Mouse (Mus musculus): ENCODE data around the gene Prg2.

The Prg2 gene

GRCm38 (mm10) chr2:84980188-84980587, at the start of gene Prg2:
Gene Prg2, plus strand, starts transcription at chr2:84980461.
- no peak for DNase-seq

DNA sequence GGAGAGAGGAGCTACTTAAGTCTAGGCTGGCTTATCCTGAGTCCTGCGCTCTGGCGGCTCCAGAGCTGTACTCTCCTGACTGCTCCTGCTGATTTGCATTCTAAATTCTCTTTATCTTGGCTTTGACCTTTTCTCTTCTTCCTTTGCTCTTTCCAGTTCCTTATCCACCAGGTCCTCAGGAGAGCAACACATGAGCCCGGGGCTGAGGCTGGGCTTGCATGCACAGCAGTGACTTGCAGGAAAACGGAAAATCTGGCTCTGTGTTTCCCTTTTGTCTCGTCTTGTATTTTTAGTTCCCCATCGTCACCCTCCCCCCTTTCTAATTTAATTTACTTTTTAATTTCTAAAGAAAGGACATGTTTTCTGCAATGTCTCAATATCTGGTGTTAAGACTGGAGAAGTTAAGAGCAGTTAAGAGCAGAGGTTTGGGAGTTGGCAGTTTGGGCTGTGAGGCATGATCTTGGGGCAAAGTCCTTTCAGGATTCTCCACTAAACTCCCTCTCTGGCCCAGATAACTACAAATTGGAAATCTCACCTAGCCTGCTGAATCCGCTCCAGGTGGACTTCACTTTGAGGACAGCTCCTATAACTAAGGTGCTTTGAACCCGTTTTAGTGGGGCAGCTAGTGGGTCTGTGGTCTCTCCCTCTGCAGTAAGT, 46.1 kb upstream of the Prg2 start:
- no peak for DNase-seq

DNA sequence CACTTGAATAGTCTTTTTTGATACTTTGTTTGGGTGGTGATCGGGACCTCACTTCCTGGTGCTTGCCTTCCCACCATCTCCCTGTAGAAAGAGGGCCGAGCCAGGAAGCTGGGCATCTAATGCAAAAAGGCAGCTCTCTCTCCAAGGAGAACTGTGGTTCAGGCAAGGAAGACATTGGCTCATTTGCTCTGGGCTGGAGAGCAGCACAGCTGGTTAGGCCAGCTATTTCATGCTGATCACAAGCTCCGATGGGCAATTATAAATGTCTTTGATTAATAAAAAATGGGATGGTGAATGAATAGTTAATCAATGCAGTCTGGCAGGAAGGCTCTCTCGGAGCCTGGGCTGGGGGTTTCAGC, 45.6 kb upstream of the Prg2 start:
- DNase-seq, result no peak

- no peak for DNase-seq
Observed at GRCm38 (mm10) chr2:84935065-84935464, 45.2 kb upstream of the Prg2 start.

GRCm38 (mm10) chr2:84936474-84937429, 43.5 kb upstream of the Prg2 start, which contains the start of gene Slc43a3:
Gene Slc43a3, plus strand, starts transcription at chr2:84936579.
- DNase-seq, result peak; percentile 8 to 27

DNA sequence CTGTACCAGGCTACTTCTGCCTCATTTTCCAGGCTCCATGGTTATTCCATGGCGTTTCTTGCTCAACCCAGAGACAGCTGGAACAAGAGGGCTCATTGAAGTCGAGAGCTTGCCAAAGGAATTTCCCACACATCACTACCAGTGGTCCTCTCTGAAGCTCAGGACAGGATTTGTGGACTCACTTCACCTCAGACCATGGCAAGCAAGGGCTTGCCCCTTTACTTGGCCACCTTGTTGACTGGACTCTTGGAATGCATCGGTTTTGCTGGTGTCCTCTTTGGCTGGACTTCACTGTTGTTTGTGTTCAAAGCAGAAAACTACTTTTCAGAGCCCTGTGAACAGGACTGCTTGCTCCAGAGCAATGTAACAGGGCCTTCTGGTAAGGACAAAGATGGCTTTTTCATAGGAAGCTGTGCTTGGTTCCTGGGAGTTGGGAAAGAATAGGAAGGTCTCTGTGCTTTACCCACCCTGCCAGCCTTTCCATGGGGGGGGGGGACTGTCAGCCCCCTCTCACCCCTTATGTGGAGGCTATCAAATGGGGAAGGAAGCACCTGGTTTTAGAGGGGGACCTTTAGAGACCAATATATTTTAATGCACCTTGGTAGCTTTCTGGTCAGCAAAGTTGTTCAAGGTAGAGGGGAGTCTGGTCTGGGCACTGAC, 42.6 kb upstream of the Prg2 start:
- DNase-seq, result no peak

- DNase-seq, result no peak
Observed at GRCm38 (mm10) chr2:84938249-84938946, 41.9 kb upstream of the Prg2 start.

- DNase-seq, result no peak
Observed at GRCm38 (mm10) chr2:84939306-84939705, 41.0 kb upstream of the Prg2 start.

DNA sequence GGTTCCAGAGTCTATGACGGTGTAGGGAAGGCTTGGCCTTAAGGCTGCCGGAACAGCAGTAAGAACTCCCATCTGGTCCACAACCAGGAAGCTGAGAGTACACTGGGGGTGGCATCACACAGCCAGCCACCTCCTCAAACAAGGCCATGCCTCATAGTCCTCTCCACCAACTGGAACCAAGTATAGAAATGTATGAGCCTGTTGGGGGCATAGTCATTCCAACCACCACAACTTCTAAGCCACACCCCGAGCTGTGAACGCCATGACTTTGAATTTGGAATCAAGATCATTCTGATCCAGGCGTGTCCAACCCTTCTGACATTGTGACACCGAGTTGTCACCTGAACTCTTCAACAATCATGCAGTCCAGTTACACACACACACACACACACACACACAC, 40.5 kb upstream of the Prg2 start:
- no peak for DNase-seq

- no peak for DNase-seq
Observed at GRCm38 (mm10) chr2:84941332-84941731, 38.9 kb upstream of the Prg2 start.

DNA sequence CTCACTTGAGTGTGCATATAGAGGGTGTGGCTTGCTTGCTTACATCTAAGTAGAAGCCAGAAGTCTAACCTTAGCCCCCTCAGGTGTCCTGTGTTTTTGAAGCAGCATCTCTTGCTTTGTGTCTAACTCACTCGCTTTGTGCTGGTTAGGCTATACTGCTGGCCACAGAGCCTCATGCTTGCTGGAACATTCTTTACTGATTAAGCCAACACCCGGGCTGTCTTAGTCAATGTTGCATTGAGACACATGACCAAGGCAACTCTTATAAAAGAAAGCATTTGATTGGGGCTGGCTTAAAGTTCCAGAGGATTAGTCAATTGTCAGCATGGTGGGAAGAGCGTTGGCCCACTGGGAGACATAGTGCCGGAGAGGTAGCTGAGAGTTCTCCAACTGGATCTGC, 38.5 kb upstream of the Prg2 start:
- no peak for DNase-seq

GRCm38 (mm10) chr2:84947154-84947771, 33.0 kb upstream of the Prg2 start:
- no peak for DNase-seq

- no peak for DNase-seq
Observed at GRCm38 (mm10) chr2:84948252-84948651, 32.0 kb upstream of the Prg2 start.

GRCm38 (mm10) chr2:84948721-84949120, 31.5 kb upstream of the Prg2 start:
- DNase-seq, result no peak

DNA sequence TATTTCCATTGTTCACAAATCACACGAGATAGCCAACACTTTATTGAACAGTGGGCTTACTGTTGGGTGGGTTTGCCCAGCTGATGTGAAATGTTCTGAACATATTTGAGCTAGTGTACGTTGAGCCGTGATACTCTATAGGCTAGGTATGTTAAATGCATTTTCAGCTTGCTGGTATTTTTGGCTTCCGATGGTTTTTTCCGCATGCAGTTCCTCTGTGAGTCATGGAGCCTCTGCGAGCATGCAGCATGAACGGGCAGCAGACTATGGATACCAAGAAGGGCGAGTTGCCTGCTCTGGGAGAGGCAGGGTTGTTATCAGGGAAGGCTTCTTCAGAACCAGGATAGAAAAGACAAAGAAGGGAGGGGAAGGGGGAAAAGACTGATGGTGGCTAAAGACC, 29.2 kb upstream of the Prg2 start:
- DNase-seq, result no peak

DNA sequence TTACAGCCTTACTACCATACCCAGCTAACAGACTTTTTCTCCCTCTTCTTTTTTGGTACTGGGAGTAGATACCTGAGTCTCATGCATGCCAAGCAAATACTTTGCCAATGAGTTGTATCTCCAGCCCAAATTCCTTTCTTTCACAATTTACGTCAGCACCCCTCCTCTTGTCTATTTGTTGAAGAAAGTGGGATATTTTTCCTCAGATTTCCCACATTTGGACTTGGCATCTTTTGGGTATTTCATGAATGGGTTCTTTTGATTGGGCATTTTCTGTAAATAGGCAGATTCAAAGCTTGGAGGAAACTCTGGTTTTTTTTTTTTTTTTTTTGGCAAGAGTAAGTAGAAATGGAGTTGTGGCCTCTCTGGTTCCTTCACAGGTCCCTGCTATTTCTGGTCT, 28.0 kb upstream of the Prg2 start:
- no peak for DNase-seq

GRCm38 (mm10) chr2:84952693-84953092, 27.6 kb upstream of the Prg2 start:
- DNase-seq, result no peak

GRCm38 (mm10) chr2:84955435-84955834, 24.8 kb upstream of the Prg2 start:
- DNase-seq, result no peak

GRCm38 (mm10) chr2:84956274-84956673, 24.0 kb upstream of the Prg2 start:
- peak; percentile 34 to 43 for DNase-seq

GRCm38 (mm10) chr2:84958588-84959264, 21.5 kb upstream of the Prg2 start:
- no peak for DNase-seq

DNA sequence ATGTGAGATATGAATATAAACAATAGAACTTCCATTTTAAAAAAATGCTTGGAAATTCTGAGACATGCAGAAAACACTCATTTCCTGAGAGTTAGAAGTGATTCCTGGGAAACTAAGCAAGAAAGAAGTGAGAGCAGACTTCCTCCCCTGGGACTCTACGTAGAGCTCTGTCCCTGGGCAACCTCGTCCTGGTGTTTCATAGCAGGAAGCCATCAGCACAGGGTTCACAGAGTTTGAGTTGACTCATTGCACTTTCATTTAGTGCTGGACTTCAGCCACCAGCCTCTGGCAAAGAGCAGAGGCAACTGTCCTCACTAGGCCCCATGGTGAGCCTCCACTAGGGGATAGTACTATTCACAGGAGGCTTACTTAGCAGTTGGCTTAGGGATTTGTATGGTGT, 19.0 kb upstream of the Prg2 start:
- no peak for DNase-seq

- DNase-seq, result no peak
Observed at GRCm38 (mm10) chr2:84961901-84962300, 18.4 kb upstream of the Prg2 start.
